Mouse (Mus musculus) fat pad, adult 2 months (tissue): ENCODE measurements around the gene Lmod2.

Experiments used
- DNase-seq: peaks from one replicate; pipeline ENCODE4 v3.0.0-alpha.2; 2011; ENCODE audit warnings: low read depth, low spot score; ENCODE audit errors: extremely low read depth

The Lmod2 gene

DNA sequence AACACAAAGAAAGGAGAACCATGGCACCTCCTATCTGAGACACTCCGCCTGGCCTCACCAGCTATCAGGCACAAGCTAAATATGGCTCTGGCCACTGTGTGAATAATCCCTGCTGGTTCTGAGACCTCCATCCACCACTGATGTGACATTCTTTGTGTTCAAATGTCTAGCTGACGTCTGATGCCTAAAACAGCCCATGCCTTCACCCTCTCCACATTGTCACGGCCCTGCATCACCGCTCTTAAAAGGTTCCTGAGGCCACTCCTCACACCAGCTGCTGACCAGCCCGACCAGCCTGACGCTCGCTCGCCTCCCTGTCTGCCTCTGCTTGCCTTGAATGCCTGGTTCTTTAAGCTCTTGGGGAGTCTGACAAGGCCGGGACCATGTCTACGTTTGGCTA is at the start of gene Lmod2:
Gene Lmod2 (plus strand): TSS at position 263 of the 400 bp plus-strand sequence.
- DNase-seq = no peak

DNA sequence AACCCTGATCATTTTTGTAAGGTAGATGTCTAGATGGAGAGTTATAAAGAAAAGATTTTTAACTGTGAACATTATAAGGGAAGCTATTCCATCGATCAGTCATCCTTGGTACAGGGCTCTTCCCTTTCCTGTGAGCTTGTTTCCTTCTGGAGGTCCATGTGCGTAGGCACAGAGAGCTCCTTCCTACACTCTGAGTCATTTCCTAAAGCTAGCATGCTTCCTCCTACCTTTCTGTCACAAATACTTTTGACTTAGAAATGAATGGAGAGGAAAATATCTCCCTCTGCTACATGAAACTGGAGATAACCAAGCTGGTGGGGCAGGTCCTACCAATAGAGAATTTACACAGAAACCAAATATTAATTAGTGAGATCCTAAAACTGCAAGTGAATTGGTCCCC is 47.8 kb upstream of the Lmod2 start:
- DNase-seq = no peak

DNA sequence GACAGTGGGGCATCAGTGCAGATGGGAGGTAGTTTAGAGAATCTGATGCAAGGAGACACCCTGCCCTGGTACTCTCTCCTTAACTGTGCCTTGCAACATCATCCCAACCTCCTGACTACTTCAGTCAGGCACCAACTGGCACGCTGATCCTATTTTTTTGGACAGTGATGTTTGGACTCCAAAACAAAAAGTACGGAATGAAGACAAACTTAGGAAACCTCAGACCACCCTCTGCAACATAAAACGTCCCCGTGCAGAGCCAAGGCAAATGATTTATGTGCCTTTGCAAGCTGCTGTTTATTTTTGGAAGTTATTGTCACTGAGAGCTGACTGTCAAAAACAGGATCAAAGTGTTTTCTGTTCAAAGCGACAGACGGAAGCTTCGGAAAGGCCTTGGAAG is 45.5 kb upstream of the Lmod2 start:
- DNase-seq = no peak

- DNase-seq = no peak
Observed at GRCm38 (mm10) chr6:24554427-24555086, 43.0 kb upstream of the Lmod2 start.

- DNase-seq = no peak
Observed at GRCm38 (mm10) chr6:24555488-24555887, 42.1 kb upstream of the Lmod2 start.

DNA sequence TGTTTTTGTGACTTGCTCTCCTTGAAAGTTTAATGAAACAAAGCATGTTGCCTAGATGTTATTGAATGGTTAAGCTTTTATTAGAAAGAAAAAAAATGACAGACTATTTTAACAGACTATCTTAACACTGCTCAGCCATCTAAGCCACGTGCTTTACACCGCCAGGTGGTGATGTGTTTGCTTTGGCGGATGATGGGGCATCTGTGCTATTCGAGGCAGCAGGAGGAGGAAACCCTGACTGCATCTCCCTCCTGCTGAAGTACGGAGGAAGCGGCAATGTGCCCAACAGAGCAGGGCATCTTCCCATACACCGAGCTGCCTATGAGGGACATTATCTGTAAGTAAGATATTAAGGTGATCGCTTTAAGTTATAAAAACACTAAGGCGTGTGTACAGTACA is 33.5 kb upstream of the Lmod2 start:
- no peak for DNase-seq

DNA sequence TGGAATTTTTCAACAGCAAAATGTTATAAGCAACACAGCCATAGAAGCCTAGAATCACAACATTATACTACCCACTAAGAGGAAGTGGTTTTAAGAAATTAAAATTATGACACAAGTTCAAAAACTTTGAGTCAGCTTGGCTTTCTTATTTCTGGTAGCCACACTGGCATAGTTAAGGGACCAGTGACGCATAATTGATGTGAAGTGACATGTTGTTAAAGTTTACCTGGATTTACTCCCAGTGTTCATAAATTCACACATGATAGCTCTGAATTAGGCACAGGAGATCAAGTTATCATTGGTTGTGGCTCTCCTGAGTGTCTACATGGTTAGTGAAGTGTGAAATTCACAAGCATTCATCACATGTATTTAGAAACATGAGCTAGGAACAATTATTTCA is 32.7 kb upstream of the Lmod2 start:
- no peak for DNase-seq

- no peak for DNase-seq
Observed at GRCm38 (mm10) chr6:24568963-24569362, 28.6 kb upstream of the Lmod2 start.

DNA sequence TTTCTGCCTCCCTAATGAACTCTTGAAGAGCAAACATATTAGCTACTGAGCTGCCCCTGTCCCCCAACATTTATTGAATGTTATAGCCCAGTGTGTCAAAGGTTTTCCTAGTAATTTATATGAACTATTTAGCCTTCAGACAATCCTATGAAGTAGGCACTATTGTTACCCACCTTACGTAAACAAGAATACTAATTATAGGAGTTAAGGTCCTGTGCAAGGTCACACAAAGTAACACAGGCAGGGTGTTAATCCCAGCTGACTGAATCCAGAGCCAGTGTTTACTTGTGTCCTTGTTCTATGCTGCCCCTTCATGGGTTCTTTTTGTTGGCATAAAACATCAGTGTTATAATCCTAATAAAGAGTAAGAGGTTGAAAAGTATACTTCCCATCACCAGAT is 27.9 kb upstream of the Lmod2 start:
- DNase-seq = no peak

DNA sequence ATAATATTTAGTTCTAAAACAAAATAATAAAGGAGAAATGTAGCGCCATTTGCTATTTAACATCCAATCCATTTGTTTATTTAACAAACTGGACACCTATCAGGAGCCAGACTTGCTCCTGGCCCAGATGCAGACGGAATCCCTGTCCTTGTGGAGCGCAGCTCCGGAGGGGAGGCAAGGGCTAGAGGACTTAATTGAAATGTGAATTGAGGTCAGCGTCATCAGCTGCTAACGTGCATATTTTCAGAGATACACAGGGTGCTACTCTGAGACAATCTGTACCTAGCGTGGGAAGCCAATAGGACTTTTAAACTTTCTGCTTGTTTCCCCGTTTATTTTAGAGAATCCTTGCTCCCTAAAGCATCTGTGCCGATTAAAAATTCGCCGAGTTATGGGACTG is 27.3 kb upstream of the Lmod2 start:
- no peak for DNase-seq

- no peak for DNase-seq
Observed at GRCm38 (mm10) chr6:24571126-24571525, 26.4 kb upstream of the Lmod2 start.

GRCm38 (mm10) chr6:24572431-24572830 is 25.1 kb upstream of the Lmod2 start:
- no peak for DNase-seq

DNA sequence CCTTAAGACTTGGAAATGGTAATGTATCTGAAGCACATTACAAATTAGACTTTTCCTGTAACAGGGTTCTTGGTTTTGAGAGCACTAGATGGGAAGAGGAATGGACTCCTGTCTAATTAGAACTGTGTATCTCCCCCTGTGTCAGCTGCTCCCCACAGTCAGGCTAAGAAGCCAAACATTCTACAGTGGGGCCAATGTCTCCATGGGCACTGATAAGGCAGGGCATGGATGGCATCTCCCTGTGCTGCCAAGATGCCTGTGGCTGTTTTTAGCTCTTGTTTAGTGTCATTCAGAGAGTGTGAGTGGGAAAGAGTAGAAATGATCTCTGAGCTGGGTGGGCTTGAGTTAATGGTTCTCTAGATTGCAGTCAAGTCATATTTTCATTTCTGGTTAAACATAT is 24.2 kb upstream of the Lmod2 start:
- DNase-seq = no peak

GRCm38 (mm10) chr6:24583456-24583855 is 14.1 kb upstream of the Lmod2 start:
- DNase-seq = no peak

DNA sequence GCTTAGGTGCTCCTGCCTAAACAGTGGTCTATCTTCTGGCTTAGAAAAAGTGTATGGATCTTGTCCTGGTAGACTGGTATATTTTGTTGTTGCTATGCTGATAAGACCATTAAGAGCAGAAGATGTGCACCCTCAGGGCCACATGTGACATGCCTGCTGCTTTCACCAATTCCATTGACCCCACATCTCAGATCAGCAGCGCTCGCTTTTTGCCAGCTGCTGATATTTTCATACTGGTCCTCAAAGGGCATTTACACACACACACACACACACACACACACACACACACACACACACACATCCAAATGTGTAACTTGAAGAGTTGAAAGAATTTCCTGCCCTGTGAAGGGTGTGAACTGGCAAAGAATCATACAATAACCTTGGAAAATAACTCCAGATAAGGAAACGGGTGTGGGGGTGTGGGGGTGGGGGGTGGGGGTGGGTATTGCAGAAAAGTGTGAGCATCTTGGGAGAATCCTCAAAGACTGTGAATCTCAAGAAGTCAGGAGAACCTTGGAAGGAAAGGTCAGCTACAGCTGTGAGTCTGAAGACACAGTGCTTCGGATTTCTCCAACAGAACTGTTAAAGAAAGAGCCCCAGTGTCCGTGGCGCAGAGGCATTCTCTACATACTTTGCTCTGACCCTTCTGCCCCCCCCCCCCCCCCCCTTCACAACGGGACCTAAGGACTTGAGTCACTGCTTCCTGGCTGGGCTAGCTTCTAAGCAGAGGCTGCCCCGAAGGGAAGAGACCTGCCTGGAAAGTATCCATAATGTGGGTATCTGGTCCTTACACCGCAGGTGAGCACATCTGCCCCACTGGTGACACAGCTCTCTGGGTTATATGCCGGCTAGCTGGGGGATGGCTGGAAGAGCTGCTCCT is 11.9 kb upstream of the Lmod2 start:
- no peak for DNase-seq

- no peak for DNase-seq
Observed at GRCm38 (mm10) chr6:24586885-24587284, 10.7 kb upstream of the Lmod2 start.

DNA sequence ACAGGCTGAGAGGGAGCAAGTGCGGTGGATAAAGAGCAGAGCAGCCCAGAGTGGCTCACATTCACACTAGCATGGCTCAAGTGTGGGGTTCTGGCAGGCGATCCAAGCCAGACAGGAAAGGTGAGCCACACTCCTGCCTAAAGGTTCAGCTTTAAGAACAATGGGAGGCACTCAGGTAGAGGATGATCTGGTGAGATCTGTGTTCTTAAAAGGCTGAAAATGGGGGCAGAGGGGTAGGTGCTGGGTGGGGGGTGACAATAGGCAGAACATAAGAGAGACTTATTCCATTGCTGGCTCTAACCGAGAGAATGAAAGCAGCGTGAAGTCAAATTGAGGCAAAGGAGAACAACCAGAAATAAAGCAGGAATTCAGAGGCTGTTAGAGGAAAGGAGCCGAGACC is 7.3 kb upstream of the Lmod2 start:
- DNase-seq = no peak

- DNase-seq = no peak
Observed at GRCm38 (mm10) chr6:24591525-24592218, 5.9 kb upstream of the Lmod2 start.

- DNase-seq = no peak
Observed at GRCm38 (mm10) chr6:24599179-24599578, 1.6 kb downstream of the Lmod2 start.

DNA sequence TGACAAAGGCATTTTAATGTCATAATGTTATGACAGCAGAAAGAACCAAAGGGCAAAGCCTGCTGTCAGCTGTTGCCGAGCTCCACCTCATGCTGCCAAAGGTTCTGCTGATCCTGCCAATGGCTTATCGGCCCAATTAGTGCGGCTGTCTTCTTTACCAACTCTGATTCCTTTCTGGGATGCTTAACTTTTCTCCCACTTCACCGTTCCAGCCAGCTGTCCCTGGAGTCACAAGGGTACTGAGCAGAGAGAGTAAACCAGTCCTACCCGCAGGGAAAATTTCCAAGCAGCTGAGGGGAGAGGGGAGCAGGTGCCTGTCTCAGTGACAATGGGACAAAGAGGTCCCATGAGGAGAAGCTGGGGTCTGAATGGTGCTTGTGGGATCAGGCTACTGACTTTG is 2.1 kb downstream of the Lmod2 start:
- no peak for DNase-seq

GRCm38 (mm10) chr6:24600134-24600533 is 2.6 kb downstream of the Lmod2 start:
- no peak for DNase-seq

DNA sequence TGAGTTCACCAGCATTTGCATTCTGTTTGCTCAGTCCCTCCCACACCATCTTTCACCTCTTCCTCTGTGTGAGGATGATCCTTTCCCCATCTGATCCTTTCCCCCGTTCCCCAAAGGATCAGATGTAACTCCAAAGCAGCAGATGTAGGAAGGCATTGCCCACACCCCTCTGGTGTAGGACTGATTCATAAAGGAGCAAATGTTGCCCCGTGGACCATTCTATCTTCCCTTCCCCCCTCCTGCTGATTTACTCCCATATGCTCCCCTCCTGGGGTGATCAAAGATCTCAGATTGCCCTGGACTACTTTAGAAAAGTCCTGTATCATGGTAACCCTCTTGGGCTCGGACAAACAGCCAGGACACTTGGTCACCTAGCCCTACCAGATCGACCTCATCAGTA is 3.2 kb downstream of the Lmod2 start:
- DNase-seq = no peak
